Comparison of ENCODE assay signal across 17 mouse cellular contexts in genomic region chr17:5269302-5269701, GRCm38 (mm10).
DNase-seq lines count a peak whose midpoint lies in the region; ATAC-seq and TF ChIP-seq lines count a peak whose summit lies in the region.
"Had no signal": no experiment of that assay in that cellular context is flagged by ENCODE, and none has a peak within 500 bp of the region (broad histone marks: within the 10 kb centered on the region; RNA-seq: fewer than 3 reads in every experiment).

No protein-coding gene starts in this region.

- H3K9me3 ChIP-seq in lung, embryonic 15.5 days, result no peaks in the 10 kb centered on the region
- no peaks in the 10 kb centered on the region for H3K9me3 ChIP-seq in lung, postnatal 0 days (ENCODE audit: low read length)
- no peaks in the 10 kb centered on the region for H3K9me3 ChIP-seq in hindbrain, embryonic 15.5 days
- H3K9me3 ChIP-seq: embryonic facial prominence, embryonic 10.5 days; heart, embryonic 12.5 days; intestine, embryonic 15.5 days; limb, embryonic 13.5 days had no signal

- TF ChIP-seq CTCF in lung, postnatal 0 days (IDR thresholded peaks at IDR 0.05), result no peak

- peak; percentile 21 for DNase-seq in kidney, adult 11 months
- DNase-seq in kidney, postnatal 10 days, result no peak
- no peak for DNase-seq in lung, postnatal 0 days (ENCODE audit: low spot score)
- peak; percentile 70 for DNase-seq in adrenal gland, postnatal 14 days
- DNase-seq in frontal cortex, postnatal 36 days (ENCODE audit: low spot score in 2 of 2), result no peak
- DNase-seq in layer of hippocampus, postnatal 14 days (ENCODE audit: low spot score in 2 of 2), result no peak
- DNase-seq: cerebellum, adult 2 months; lung, postnatal 14 days had no signal

- TF ChIP-seq EP300 in lung, postnatal 0 days (IDR thresholded peaks at IDR 0.05), result no peak

- 0 out of 2 replicates have a peak, but pooled peaks have one; percentile 20 for ATAC-seq in lung, embryonic 15.5 days (ENCODE audit: borderline replicate concordance, extremely low read depth, low FRiP score, low TSS enrichment)
- ATAC-seq in lung, postnatal 0 days, result no peak
- no peak for ATAC-seq in hindbrain, embryonic 15.5 days (ENCODE audit: low FRiP score, low read depth)
- ATAC-seq: forebrain, embryonic 14.5 days; intestine, embryonic 15.5 days had no signal

- H3K36me3 ChIP-seq in lung, embryonic 15.5 days, result peaks cover 16% of the 10 kb centered on the region; the same call in 1 of the 2 replicates
- H3K36me3 ChIP-seq in lung, postnatal 0 days (ENCODE audit: insufficient read depth, low read length), result peaks cover 3% of the 10 kb centered on the region; the same call in 1 of the 2 replicates
- no peaks in the 10 kb centered on the region for H3K36me3 ChIP-seq in hindbrain, embryonic 15.5 days

- H3K9ac ChIP-seq in lung, embryonic 15.5 days, result no peak overlapping the region
- H3K9ac ChIP-seq in lung, postnatal 0 days (replicated peaks; ENCODE audit: low read depth), result no peak overlapping the region
- H3K9ac ChIP-seq in hindbrain, embryonic 15.5 days, result no peak overlapping the region
- H3K9ac ChIP-seq: heart, embryonic 12.5 days; intestine, embryonic 15.5 days; limb, embryonic 13.5 days; liver, embryonic 14.5 days had no signal

- H3K27me3 ChIP-seq in lung, embryonic 15.5 days, result no peaks in the 10 kb centered on the region
- no peaks in the 10 kb centered on the region for H3K27me3 ChIP-seq in lung, postnatal 0 days (replicated peaks; ENCODE audit: insufficient read depth, low read length)
- H3K27me3 ChIP-seq in hindbrain, embryonic 15.5 days, result no peaks in the 10 kb centered on the region
- H3K27me3 ChIP-seq: heart, embryonic 12.5 days; intestine, embryonic 15.5 days; limb, embryonic 13.5 days had no signal

- H3K4me3 ChIP-seq in lung, embryonic 15.5 days, result no peak overlapping the region
- H3K4me3 ChIP-seq in lung, postnatal 0 days (ENCODE audit: low read depth, low read length), result no peak overlapping the region
- H3K4me3 ChIP-seq in hindbrain, embryonic 15.5 days, result no peak overlapping the region
- H3K4me3 ChIP-seq: embryonic facial prominence, embryonic 10.5 days; heart, embryonic 12.5 days; intestine, embryonic 15.5 days; limb, embryonic 13.5 days; myocyte had no signal

- H3K4me1 ChIP-seq in lung, embryonic 15.5 days, result peaks cover 11% of the 10 kb centered on the region
- H3K4me1 ChIP-seq in lung, postnatal 0 days (ENCODE audit: insufficient read depth, low read depth, low read length), result no peaks in the 10 kb centered on the region
- H3K4me1 ChIP-seq in hindbrain, embryonic 15.5 days (replicated peaks), result peaks cover 47% of the 10 kb centered on the region
- H3K4me1 ChIP-seq: embryonic facial prominence, embryonic 10.5 days; heart, embryonic 12.5 days; intestine, embryonic 15.5 days had no signal

- no peak overlapping the region for H3K4me2 ChIP-seq in lung, embryonic 15.5 days
- H3K4me2 ChIP-seq in lung, postnatal 0 days (replicated peaks; ENCODE audit: low read depth, low read length), result no peak overlapping the region
- no peak overlapping the region for H3K4me2 ChIP-seq in hindbrain, embryonic 15.5 days
- H3K4me2 ChIP-seq: heart, embryonic 12.5 days; intestine, embryonic 15.5 days; limb, embryonic 13.5 days had no signal

- WGBS in lung, embryonic 15.5 days, result 63% methylated on average over 10 of the region's 10 CpGs
- WGBS in lung, postnatal 0 days, result 76% methylated on average over 10 of the region's 10 CpGs
- WGBS in hindbrain, embryonic 15.5 days, result 57% methylated on average over 10 of the region's 10 CpGs

- H3K27ac ChIP-seq in lung, embryonic 15.5 days, result no peak overlapping the region
- no peak overlapping the region for H3K27ac ChIP-seq in lung, postnatal 0 days (ENCODE audit: low read length)
- H3K27ac ChIP-seq in hindbrain, embryonic 15.5 days (replicated peaks), result peak overlapping the region; percentile 41; the same call in 1 of the 2 replicates
- H3K27ac ChIP-seq: embryonic facial prominence, embryonic 10.5 days; intestine, embryonic 15.5 days; limb, embryonic 13.5 days; liver, embryonic 14.5 days had no signal

Comparison
In these comparisons a context has a peak if more than half of its experiments do, and no peak if none do; other contexts are left out.
1. DNase-seq: peak in kidney, adult 11 months (single experiment) and adrenal gland, postnatal 14 days (single experiment); none in kidney, postnatal 10 days (single experiment), lung, postnatal 0 days (single experiment), frontal cortex, postnatal 36 days (0 of 2) and layer of hippocampus, postnatal 14 days (0 of 2).